Mouse (Mus musculus) G1E (cell line): ENCODE results near the gene Bend3. TPM values are rescaled to one million over a fixed set of nuclear protein-coding genes. Genes with fewer than 3 reads are reported as not detected.

Source experiments
- ATAC-seq: 2 replicates; pipeline ENCODE4 v1.8.0; 2016; ENCODE audit warnings: mild to moderate bottlenecking; ENCODE audit not compliant: insufficient number of reproducible peaks, poor library complexity, low FRiP score, severe bottlenecking; ENCODE audit errors: extremely low read depth
- DNase-seq: peaks from one replicate; pipeline ENCODE4 v3.0.0; 2012; ENCODE audit warnings: low spot score
- H3K27me3 ChIP-seq: 2 replicates; pipeline ENCODE4 v1.6.1; 2012; ENCODE audit warnings: mild to moderate bottlenecking, low read length, inconsistent platforms; ENCODE audit not compliant: insufficient read depth
- H3K36me3 ChIP-seq: replicated peaks from 2 replicates; pipeline ENCODE3; 2012; ENCODE audit warnings: mild to moderate bottlenecking, inconsistent platforms
- H3K4me1 ChIP-seq: 2 replicates; pipeline ENCODE4 v1.6.1; 2012; ENCODE audit warnings: low read depth, low read length, inconsistent platforms, mixed read lengths; ENCODE audit not compliant: insufficient read depth
- H3K4me3 ChIP-seq: 2 replicates; pipeline ENCODE4 v1.5.1; 2012; ENCODE audit warnings: low read depth, mild to moderate bottlenecking, inconsistent platforms, low read length, moderate library complexity, mixed read lengths
- H3K9me3 ChIP-seq: replicated peaks from 2 replicates; pipeline ENCODE4 v1.6.1; 2012; ENCODE audit warnings: inconsistent platforms
- CTCF ChIP-seq: IDR thresholded peaks from 2 replicates; pipeline ENCODE4 v1.5.1; 2012; ENCODE audit warnings: low read depth, low read length, inconsistent platforms, mixed read lengths
- GATA1 ChIP-seq: IDR thresholded peaks from 2 replicates; pipeline ENCODE4 v1.6.1; 2012; ENCODE audit warnings: borderline replicate concordance, low read length, inconsistent platforms, mixed read lengths
- GATA2 ChIP-seq: IDR thresholded peaks from 2 replicates; pipeline ENCODE4 v1.6.1; 2012; ENCODE audit warnings: low read depth, low read length, inconsistent platforms, borderline replicate concordance
- POLR2AphosphoS5 ChIP-seq: IDR thresholded peaks from 2 replicates; pipeline ENCODE4 v1.6.1; 2012; ENCODE audit warnings: low read depth, low read length, inconsistent platforms; ENCODE audit not compliant: insufficient replicate concordance
- TAL1 ChIP-seq: conservative IDR thresholded peaks from 2 replicates; pipeline ENCODE4 v1.6.1; 2012; ENCODE audit warnings: low read depth, low read length, inconsistent platforms, mixed read lengths
- polyA plus RNA-seq: library from polyadenylated mRNA; stranded (reverse); fragments of >175 nt; gene quantifications from 2 replicates; pipeline ENCODE4 v1.2.3, GENCODE M21; 2012
- total RNA-seq, 2 experiments: library from RNA; stranded (forward) in 1 of 2; stranded (reverse) in 1 of 2; fragments of 200-1000 nt in 1 of 2; fragments of >200 nt in 1 of 2; fragmentation: Nextera tagmentation in 1 of 2; gene quantifications; 2 replicates each; pipeline ENCODE4 v1.2.3; 2014 to 2017

Bend3 gene
- total and polyA plus RNA-seq, 3 experiments, result 4.8 to 13.8 (median 7.2) TPM

DNA sequence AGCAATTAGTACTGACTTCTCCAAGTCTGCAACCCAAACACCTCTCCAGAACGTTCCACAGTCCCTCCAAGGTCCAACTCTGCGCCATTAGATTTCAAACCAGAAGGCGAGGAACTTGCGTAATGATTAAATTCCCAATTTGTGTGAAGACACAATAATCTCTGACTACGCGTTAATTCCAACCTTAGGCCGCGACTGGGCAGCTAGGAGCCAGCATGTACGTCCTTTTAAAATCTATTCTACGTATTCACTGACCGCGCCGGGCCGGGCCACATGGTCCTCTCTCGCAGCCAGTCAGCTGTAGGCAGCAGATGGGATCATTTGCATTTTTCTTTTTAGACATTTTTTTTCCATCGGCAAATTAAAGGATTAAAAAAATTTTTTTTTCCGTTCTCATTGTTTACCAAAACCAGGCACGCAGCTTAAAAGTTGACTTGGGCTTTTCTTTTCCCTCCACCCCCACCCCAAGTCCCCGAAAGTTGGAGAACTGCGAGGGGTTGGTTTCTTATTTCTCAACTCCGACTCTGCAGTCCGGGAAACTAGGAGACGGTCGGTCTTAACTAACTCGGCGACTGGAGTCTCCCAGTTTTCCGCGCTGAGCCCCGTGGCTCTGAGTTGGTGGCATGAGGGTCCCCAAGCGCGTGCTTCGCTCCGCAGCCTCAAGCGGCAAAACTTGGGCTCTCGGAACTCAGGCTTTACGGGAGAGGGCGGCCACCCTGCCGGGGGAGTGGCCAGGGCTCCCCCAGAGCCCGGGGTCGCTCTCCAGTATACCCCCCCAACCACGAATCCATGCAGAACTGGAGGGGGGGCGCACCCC, 558 bp upstream of the Bend3 start:
- peaks cover 28% of the 10 kb centered on the region for H3K4me1 ChIP-seq
- H3K9me3 ChIP-seq, result no peaks in the 10 kb centered on the region
- DNase-seq (peak; percentile 34), ATAC-seq (no peak)
- no peaks in the 10 kb centered on the region for H3K27me3 ChIP-seq
- H3K4me3 ChIP-seq, result peak overlapping the region; percentile 78
- TF ChIP-seq CTCF, result no peak
- TF ChIP-seq GATA2, result no peak
- TF ChIP-seq TAL1, result no peak
- no peak for TF ChIP-seq POLR2AphosphoS5
- no peak for TF ChIP-seq GATA1
- H3K36me3 ChIP-seq, result peaks cover 3% of the 10 kb centered on the region

DNA sequence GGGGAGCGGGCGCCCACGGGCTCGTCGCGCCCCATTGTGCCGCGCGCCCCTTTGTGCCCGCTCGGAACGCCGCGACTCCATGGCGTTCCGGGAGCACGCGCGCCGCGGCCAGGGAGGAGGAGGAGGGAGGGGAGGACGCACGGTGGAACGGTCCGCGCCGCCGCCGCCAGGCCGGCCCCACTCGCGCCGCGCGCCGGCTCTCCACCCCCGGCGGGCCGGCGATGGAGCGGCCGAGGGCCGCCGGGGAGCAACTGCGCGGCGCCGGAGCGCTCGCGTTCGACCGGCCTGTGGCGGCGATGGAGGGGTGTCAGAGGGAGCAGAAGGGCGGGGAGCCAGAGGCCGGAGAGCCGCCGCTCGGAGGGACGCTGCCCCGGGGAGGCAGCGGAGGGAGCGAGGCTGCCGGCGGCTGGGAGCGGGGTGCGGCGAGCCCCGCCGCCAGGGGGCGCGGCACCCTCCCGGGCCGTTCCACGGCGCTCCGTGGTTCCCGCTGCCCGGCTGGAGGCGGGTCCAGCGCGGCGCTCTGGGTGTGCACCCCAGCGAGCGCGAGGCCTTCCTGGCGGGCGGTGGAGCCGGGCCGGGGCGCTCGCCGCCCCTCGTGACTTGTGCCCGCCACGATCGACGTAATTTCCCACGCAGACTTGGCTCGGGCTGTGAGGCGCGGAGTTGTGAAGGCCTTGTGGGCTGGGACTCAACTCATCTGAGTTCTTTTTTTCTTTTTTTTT, 966 bp downstream of the Bend3 start:
- H3K36me3 ChIP-seq, result peaks cover 11% of the 10 kb centered on the region
- ATAC-seq, result peak; percentile 34; the same call in 1 of the 2 replicates
- DNase-seq, result peak; percentile 69
- no peaks in the 10 kb centered on the region for H3K9me3 ChIP-seq
- peaks cover 31% of the 10 kb centered on the region for H3K4me1 ChIP-seq
- TF ChIP-seq GATA2 (no peak), CTCF (no peak), POLR2AphosphoS5 (no peak), GATA1 (no peak), TAL1 (no peak)
- H3K27me3 ChIP-seq, result no peaks in the 10 kb centered on the region
- peak overlapping the region; percentile 78 for H3K4me3 ChIP-seq

DNA sequence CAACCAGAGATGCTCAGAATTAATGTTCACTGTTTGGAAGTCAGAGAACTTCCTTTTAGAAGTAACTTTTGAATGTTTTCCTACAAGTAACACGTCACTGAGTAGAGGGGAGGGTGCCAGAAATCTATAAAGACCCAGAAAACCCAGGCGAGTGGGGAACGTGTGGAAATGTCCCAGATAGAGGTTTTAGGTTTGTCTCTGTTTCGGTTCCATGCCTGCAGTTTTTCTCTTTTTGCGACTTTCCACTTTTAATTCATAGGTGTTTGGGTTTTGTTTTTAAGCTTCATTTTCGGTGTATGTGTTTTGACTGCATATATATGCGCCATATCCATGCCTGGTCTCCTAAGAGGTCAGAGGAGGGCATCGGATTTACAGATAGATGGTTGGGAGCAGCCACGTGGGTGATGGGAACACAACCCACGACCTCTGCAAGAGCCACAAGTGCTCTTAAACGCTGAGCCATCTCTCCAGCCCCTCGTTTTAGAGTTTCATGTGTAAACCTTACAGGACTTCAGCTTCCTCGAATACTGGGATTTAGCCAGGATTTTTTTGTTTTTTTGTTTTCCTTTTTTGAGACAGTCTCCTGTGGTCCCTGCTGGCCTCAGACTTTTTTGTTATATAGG, 1.7 kb downstream of the Bend3 start:
- Histone ChIP-seq H3K9me3 (no peaks in the 10 kb centered on the region), H3K4me3 (peak overlapping the region; percentile 78), H3K4me1 (peaks cover 25% of the 10 kb centered on the region), H3K27me3 (no peaks in the 10 kb centered on the region), H3K36me3 (peaks cover 15% of the 10 kb centered on the region)
- TF ChIP-seq TAL1 (no peak), CTCF (no peak), GATA2 (no peak), GATA1 (no peak), POLR2AphosphoS5 (no peak)
- ATAC-seq, result no peak
- no peak for DNase-seq

DNA sequence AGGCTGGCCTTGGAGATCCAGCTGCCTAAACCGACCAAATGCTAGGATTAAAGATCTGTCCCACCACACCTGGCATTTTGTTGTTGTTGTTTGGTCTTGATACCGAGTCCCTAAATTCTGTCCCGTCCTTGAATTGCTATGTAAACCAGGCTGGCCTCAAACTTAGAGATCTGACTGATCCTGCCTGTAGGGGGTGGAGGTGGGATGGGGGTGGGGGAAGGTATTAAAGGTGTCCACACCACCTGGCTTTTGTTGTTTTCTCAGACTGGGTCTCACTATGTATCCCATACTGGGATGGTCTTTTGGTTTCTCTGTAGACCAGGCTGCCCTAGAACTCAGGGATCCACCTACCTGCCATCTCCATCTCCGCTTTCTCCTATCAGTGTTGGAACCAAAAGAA, 2.5 kb downstream of the Bend3 start:
- H3K4me3 ChIP-seq, result no peak overlapping the region
- DNase-seq (no peak), ATAC-seq (no peak)
- peaks cover 24% of the 10 kb centered on the region for H3K4me1 ChIP-seq
- no peaks in the 10 kb centered on the region for H3K9me3 ChIP-seq
- H3K36me3 ChIP-seq, result peaks cover 22% of the 10 kb centered on the region
- H3K27me3 ChIP-seq, result no peaks in the 10 kb centered on the region
- TF ChIP-seq GATA1 (no peak), GATA2 (no peak), TAL1 (no peak), CTCF (no peak), POLR2AphosphoS5 (no peak)

DNA sequence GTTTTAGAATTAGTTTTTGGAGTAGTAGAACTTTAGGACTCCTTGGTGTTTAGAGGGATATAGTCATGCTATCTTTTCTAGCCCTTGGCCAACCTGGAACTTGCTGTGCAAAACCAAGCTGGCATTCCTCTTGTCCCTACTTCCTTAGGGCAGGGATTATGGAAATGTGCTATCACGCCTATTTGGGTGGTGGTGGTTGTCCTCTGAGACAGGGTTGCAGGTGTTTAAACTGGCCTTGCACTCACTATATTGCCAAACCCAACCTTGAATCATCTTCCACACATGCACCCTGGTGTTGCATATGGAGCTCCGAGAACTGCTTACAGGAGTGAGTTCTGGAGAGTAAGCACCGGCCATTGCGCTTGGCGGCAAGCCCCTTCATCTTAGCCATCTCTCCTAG, 3.4 kb downstream of the Bend3 start:
- no peak for TF ChIP-seq TAL1
- no peak for TF ChIP-seq CTCF
- TF ChIP-seq POLR2AphosphoS5, result no peak
- TF ChIP-seq GATA1, result no peak
- TF ChIP-seq GATA2, result no peak
- Histone ChIP-seq H3K4me1 (peaks cover 24% of the 10 kb centered on the region), H3K36me3 (peaks cover 25% of the 10 kb centered on the region), H3K27me3 (no peaks in the 10 kb centered on the region), H3K4me3 (no peak overlapping the region), H3K9me3 (no peaks in the 10 kb centered on the region)
- no peak for ATAC-seq
- DNase-seq, result no peak
